Mouse (Mus musculus): ENCODE data around the gene Krtcap3. TPM values are rescaled to one million over a fixed set of nuclear protein-coding genes. Genes with fewer than 3 reads are reported as not detected.

Gene Krtcap3
- total and polyA plus RNA-seq, 2 experiments from 2014 or later: 2.2 to 8.6 TPM

- no peak for DNase-seq
- no peak for TF ChIP-seq CTCF (IDR thresholded peaks at IDR 0.05; ENCODE audit: low read depth)
- H3K4me3 ChIP-seq (ENCODE audit: low read depth, low read length): no peak overlapping the region
- H3K9ac ChIP-seq: no peak overlapping the region
- H3K9me3 ChIP-seq (ENCODE audit: low read length): no peaks in the 10 kb centered on the region
- H3K27ac ChIP-seq (ENCODE audit: low read depth, low read length): no peak overlapping the region
- no peak for ATAC-seq
- WGBS: 94% methylated on average over 9 of the region's 9 CpGs
- no peaks in the 10 kb centered on the region for H3K36me3 ChIP-seq (ENCODE audit: insufficient read depth)
- no peak overlapping the region for H3K4me2 ChIP-seq (ENCODE audit: low read depth)
- H3K27me3 ChIP-seq (ENCODE audit: insufficient read depth, low read length): no peaks in the 10 kb centered on the region
- H3K4me1 ChIP-seq (ENCODE audit: insufficient read depth): peaks cover 4% of the 10 kb centered on the region; the same call in 1 of the 2 replicates
Measured at GRCm38 (mm10) chr5:31222696-31223095, 28.8 kb upstream of the Krtcap3 start.

- H3K36me3 ChIP-seq (ENCODE audit: insufficient read depth): no peaks in the 10 kb centered on the region
- TF ChIP-seq CTCF (IDR thresholded peaks at IDR 0.05; ENCODE audit: low read depth): no peak
- H3K27ac ChIP-seq (ENCODE audit: low read depth, low read length): no peak overlapping the region
- no peak for DNase-seq
- ATAC-seq: no peak
- H3K9me3 ChIP-seq (ENCODE audit: low read length): no peaks in the 10 kb centered on the region
- no peaks in the 10 kb centered on the region for H3K27me3 ChIP-seq (ENCODE audit: insufficient read depth, low read length)
- H3K4me2 ChIP-seq (ENCODE audit: low read depth): no peak overlapping the region
- no peak overlapping the region for H3K9ac ChIP-seq
- H3K4me1 ChIP-seq (ENCODE audit: insufficient read depth): no peaks in the 10 kb centered on the region
- no peak overlapping the region for H3K4me3 ChIP-seq (ENCODE audit: low read depth, low read length)
- 77% methylated on average over 1 of the region's 1 CpGs for WGBS
Measured at GRCm38 (mm10) chr5:31226641-31227040, 24.9 kb upstream of the Krtcap3 start.

GRCm38 (mm10) chr5:31240637-31241521 lies 10.6 kb upstream of the Krtcap3 start, which contains the start of the genes Nrbp1 and Gm9970:
Gene Nrbp1, plus strand, starts transcription at chr5:31240864.
Gene Gm9970, minus strand, starts transcription at chr5:31241232.
- H3K4me3 ChIP-seq (ENCODE audit: low read depth, low read length): peak within 1 kb of the TSS; percentile 97
- TF ChIP-seq CTCF (IDR thresholded peaks at IDR 0.05; ENCODE audit: low read depth): 0 out of 2 replicates have a peak, but pooled peaks have one; percentile 11
- no peaks in the 10 kb centered on the region for H3K27me3 ChIP-seq (ENCODE audit: insufficient read depth, low read length)
- peak within 1 kb of the TSS; percentile 76 for H3K4me2 ChIP-seq (ENCODE audit: low read depth)
- H3K27ac ChIP-seq (ENCODE audit: low read depth, low read length): peak within 1 kb of the TSS; percentile 93
- peaks cover 7% of the 10 kb centered on the region; the same call in 1 of the 2 replicates for H3K4me1 ChIP-seq (ENCODE audit: insufficient read depth)
- no peaks in the 10 kb centered on the region for H3K9me3 ChIP-seq (ENCODE audit: low read length)
- DNase-seq (peak; percentile 96), ATAC-seq (peak; percentile 99)
- WGBS: under 1% methylated on average over 84 of the region's 103 CpGs
- H3K36me3 ChIP-seq (ENCODE audit: insufficient read depth): peaks cover 22% of the 10 kb centered on the region
- peak within 1 kb of the TSS; percentile 90 for H3K9ac ChIP-seq

GRCm38 (mm10) chr5:31241522-31242034 lies 9.9 kb upstream of the Krtcap3 start:
- Histone ChIP-seq H3K4me1 (ENCODE audit: insufficient read depth) (peaks cover 7% of the 10 kb centered on the region; the same call in 1 of the 2 replicates), H3K9ac (peak overlapping the region; percentile 90), H3K4me3 (ENCODE audit: low read depth, low read length) (peak overlapping the region; percentile 97), H3K27me3 (ENCODE audit: insufficient read depth, low read length) (no peaks in the 10 kb centered on the region), H3K9me3 (ENCODE audit: low read length) (no peaks in the 10 kb centered on the region), H3K4me2 (ENCODE audit: low read depth) (peak overlapping the region; percentile 76), H3K27ac (ENCODE audit: low read depth, low read length) (peak overlapping the region; percentile 93), H3K36me3 (ENCODE audit: insufficient read depth) (peaks cover 29% of the 10 kb centered on the region)
- ATAC-seq (no peak), DNase-seq (no peak)
- no peak for TF ChIP-seq CTCF (IDR thresholded peaks at IDR 0.05; ENCODE audit: low read depth)
- under 1% methylated on average over 13 of the region's 13 CpGs for WGBS

GRCm38 (mm10) chr5:31242191-31242590 lies 9.3 kb upstream of the Krtcap3 start:
- ATAC-seq: no peak
- no peak overlapping the region for H3K27ac ChIP-seq (ENCODE audit: low read depth, low read length)

GRCm38 (mm10) chr5:31250716-31251115 lies 775 bp upstream of the Krtcap3 start:
- Histone ChIP-seq H3K36me3 (ENCODE audit: insufficient read depth) (peaks cover 90% of the 10 kb centered on the region), H3K27ac (ENCODE audit: low read depth, low read length) (no peak overlapping the region), H3K9me3 (ENCODE audit: low read length) (no peaks in the 10 kb centered on the region), H3K4me3 (ENCODE audit: low read depth, low read length) (no peak overlapping the region), H3K9ac (no peak overlapping the region), H3K4me1 (ENCODE audit: insufficient read depth) (no peaks in the 10 kb centered on the region), H3K27me3 (ENCODE audit: insufficient read depth, low read length) (no peaks in the 10 kb centered on the region), H3K4me2 (ENCODE audit: low read depth) (no peak overlapping the region)
- DNase-seq: no peak
- peak; percentile 38; the same call in 1 of the 2 replicates for ATAC-seq
- no peak for TF ChIP-seq CTCF (IDR thresholded peaks at IDR 0.05; ENCODE audit: low read depth)
- WGBS: 50% methylated on average over 4 of the region's 4 CpGs

More at GRCm38 (mm10) chr5:31242191-31242590, 9.3 kb upstream of the Krtcap3 start:
- Histone ChIP-seq H3K9ac (peak overlapping the region; percentile 90), H3K9me3 (ENCODE audit: low read length) (no peaks in the 10 kb centered on the region), H3K27me3 (ENCODE audit: insufficient read depth, low read length) (no peaks in the 10 kb centered on the region), H3K4me3 (ENCODE audit: low read depth, low read length) (peak overlapping the region; percentile 97), H3K4me2 (ENCODE audit: low read depth) (peak overlapping the region; percentile 76), H3K4me1 (ENCODE audit: insufficient read depth) (peaks cover 7% of the 10 kb centered on the region; the same call in 1 of the 2 replicates), H3K36me3 (ENCODE audit: insufficient read depth) (peaks cover 35% of the 10 kb centered on the region)
- WGBS: 16% methylated on average over 10 of the region's 10 CpGs
- DNase-seq: no peak
- TF ChIP-seq CTCF (IDR thresholded peaks at IDR 0.05; ENCODE audit: low read depth): no peak

- no peak overlapping the region for H3K27ac ChIP-seq (ENCODE audit: low read depth, low read length)
- TF ChIP-seq CTCF (IDR thresholded peaks at IDR 0.05; ENCODE audit: low read depth): no peak
- 58% methylated on average over 10 of the region's 10 CpGs for WGBS
- peaks cover 83% of the 10 kb centered on the region for H3K36me3 ChIP-seq (ENCODE audit: insufficient read depth)
- no peaks in the 10 kb centered on the region for H3K27me3 ChIP-seq (ENCODE audit: insufficient read depth, low read length)
- H3K9ac ChIP-seq: 0 out of 2 replicates have a peak overlapping the region, but pooled peaks have one; percentile 18
- no peak overlapping the region for H3K4me3 ChIP-seq (ENCODE audit: low read depth, low read length)
- H3K4me2 ChIP-seq (ENCODE audit: low read depth): no peak overlapping the region
- ATAC-seq (no peak), DNase-seq (peak; percentile 20)
- no peaks in the 10 kb centered on the region for H3K9me3 ChIP-seq (ENCODE audit: low read length)
- no peaks in the 10 kb centered on the region for H3K4me1 ChIP-seq (ENCODE audit: insufficient read depth)
Measured at GRCm38 (mm10) chr5:31252151-31252550, 660 bp downstream of the Krtcap3 start.

Measured in forebrain, postnatal 0 days (tissue).